Mouse (Mus musculus): ENCODE measurements at regions not wholly inside any gene's neighbourhood (a gene's known extent, or its start where the extent isn't known, plus 50 kb on each side); places are given as distances from the start of the nearest gene placed in this dataset.

DNA sequence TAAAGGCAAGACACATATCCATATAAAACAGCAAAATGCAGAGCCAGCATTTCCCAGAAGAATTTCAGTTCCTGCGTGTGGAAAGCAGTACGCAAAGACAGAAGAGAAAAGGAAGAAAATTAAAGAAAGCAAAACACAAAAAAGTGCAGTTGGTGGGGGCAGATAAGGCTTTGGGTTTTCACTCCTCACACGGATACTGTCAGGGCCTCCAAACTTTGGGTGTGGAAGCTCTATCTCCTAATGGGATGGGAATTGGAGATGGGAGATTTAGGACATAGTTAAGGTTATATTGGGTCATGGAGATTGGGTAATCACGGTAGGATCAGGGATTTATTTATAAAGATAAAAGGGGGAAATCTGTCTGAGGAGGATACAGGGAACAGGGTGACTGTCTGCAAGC, 380.4 kb upstream of the Runx1 start:
- Histone ChIP-seq H3K36me3 (ENCODE audit: control insufficient read depth, insufficient read depth, low read length) (no peaks in the 10 kb centered on the region), H3K27ac (ENCODE audit: low read length) (no peak overlapping the region), H3K4me1 (ENCODE audit: control insufficient read depth, insufficient read depth, low read length) (no peaks in the 10 kb centered on the region), H3K4me3 (ENCODE audit: low read depth, low read length) (no peak overlapping the region), H3K9me3 (ENCODE audit: control insufficient read depth, low read depth, low read length) (no peaks in the 10 kb centered on the region), H3K27me3 (ENCODE audit: control insufficient read depth, insufficient read depth, low read length) (no peaks in the 10 kb centered on the region), H3K4me2 (replicated peaks; ENCODE audit: low read depth, low read length) (no peak overlapping the region), H3K9ac (replicated peaks; ENCODE audit: low read depth, low read length) (no peak overlapping the region)
- WGBS = 82% methylated on average over 4 of the region's 4 CpGs
- ATAC-seq (ENCODE audit: insufficient number of reproducible peaks, insufficient read depth, low FRiP score, low read depth) = no peak

GRCm38 (mm10) chr16:93204601-93205000, 378.7 kb upstream of the Runx1 start:
- no peak for ATAC-seq (ENCODE audit: insufficient number of reproducible peaks, insufficient read depth, low FRiP score, low read depth)
- no peak overlapping the region for H3K27ac ChIP-seq (ENCODE audit: low read length)
- WGBS = 66% methylated on average over 4 of the region's 4 CpGs

GRCm38 (mm10) chr16:93202591-93202990, 376.6 kb upstream of the Runx1 start:
- Histone ChIP-seq H3K36me3 (ENCODE audit: control insufficient read depth, insufficient read depth, low read length) (no peaks in the 10 kb centered on the region), H3K9me3 (ENCODE audit: control insufficient read depth, low read depth, low read length) (no peaks in the 10 kb centered on the region), H3K27me3 (ENCODE audit: control insufficient read depth, insufficient read depth, low read length) (no peaks in the 10 kb centered on the region), H3K9ac (replicated peaks; ENCODE audit: low read depth, low read length) (no peak overlapping the region), H3K4me2 (replicated peaks; ENCODE audit: low read depth, low read length) (no peak overlapping the region), H3K4me1 (ENCODE audit: control insufficient read depth, insufficient read depth, low read length) (no peaks in the 10 kb centered on the region), H3K4me3 (ENCODE audit: low read depth, low read length) (no peak overlapping the region), H3K27ac (ENCODE audit: low read length) (no peak overlapping the region)
- no peak for ATAC-seq (ENCODE audit: insufficient number of reproducible peaks, insufficient read depth, low FRiP score, low read depth)

More at GRCm38 (mm10) chr16:93204601-93205000, 378.7 kb upstream of the Runx1 start:
- Histone ChIP-seq H3K9ac (replicated peaks; ENCODE audit: low read depth, low read length) (no peak overlapping the region), H3K9me3 (ENCODE audit: control insufficient read depth, low read depth, low read length) (no peaks in the 10 kb centered on the region), H3K36me3 (ENCODE audit: control insufficient read depth, insufficient read depth, low read length) (no peaks in the 10 kb centered on the region), H3K27me3 (ENCODE audit: control insufficient read depth, insufficient read depth, low read length) (no peaks in the 10 kb centered on the region), H3K4me1 (ENCODE audit: control insufficient read depth, insufficient read depth, low read length) (no peaks in the 10 kb centered on the region), H3K4me2 (replicated peaks; ENCODE audit: low read depth, low read length) (no peak overlapping the region), H3K4me3 (ENCODE audit: low read depth, low read length) (no peak overlapping the region)

DNA sequence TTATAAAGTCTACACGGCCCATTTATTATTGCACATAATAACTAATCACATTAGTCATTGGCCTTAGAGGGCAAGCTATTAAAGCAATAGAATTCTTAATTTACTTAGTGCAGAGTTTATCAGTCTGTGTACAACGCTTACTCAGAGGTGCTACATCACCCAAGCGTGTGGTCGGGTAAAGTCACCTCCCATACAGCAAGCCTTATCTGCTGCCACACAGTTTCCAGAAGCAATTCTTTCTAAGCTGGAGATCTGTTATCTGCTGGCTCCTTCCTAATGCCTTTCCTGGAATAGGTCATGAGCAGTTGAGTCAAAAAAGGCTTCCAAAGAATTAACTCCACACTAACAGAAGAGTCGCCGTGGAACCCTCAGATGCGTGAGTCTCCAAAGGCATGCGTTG, 371.4 kb upstream of the Runx1 start:
- Histone ChIP-seq H3K9ac (replicated peaks; ENCODE audit: low read depth, low read length) (no peak overlapping the region), H3K4me1 (ENCODE audit: control insufficient read depth, insufficient read depth, low read length) (no peaks in the 10 kb centered on the region), H3K27me3 (ENCODE audit: control insufficient read depth, insufficient read depth, low read length) (no peaks in the 10 kb centered on the region), H3K9me3 (ENCODE audit: control insufficient read depth, low read depth, low read length) (no peaks in the 10 kb centered on the region), H3K36me3 (ENCODE audit: control insufficient read depth, insufficient read depth, low read length) (no peaks in the 10 kb centered on the region), H3K4me2 (replicated peaks; ENCODE audit: low read depth, low read length) (no peak overlapping the region), H3K4me3 (ENCODE audit: low read depth, low read length) (no peak overlapping the region), H3K27ac (ENCODE audit: low read length) (no peak overlapping the region)
- peak; percentile 72; the same call in 1 of the 2 replicates for ATAC-seq (ENCODE audit: insufficient number of reproducible peaks, insufficient read depth, low FRiP score, low read depth)
- 79% methylated on average over 8 of the region's 8 CpGs for WGBS

- Histone ChIP-seq H3K4me1 (ENCODE audit: control insufficient read depth, insufficient read depth, low read length) (no peaks in the 10 kb centered on the region), H3K9me3 (ENCODE audit: control insufficient read depth, low read depth, low read length) (no peaks in the 10 kb centered on the region), H3K27me3 (ENCODE audit: control insufficient read depth, insufficient read depth, low read length) (no peaks in the 10 kb centered on the region), H3K4me2 (replicated peaks; ENCODE audit: low read depth, low read length) (no peak overlapping the region), H3K9ac (replicated peaks; ENCODE audit: low read depth, low read length) (no peak overlapping the region), H3K4me3 (ENCODE audit: low read depth, low read length) (no peak overlapping the region), H3K36me3 (ENCODE audit: control insufficient read depth, insufficient read depth, low read length) (no peaks in the 10 kb centered on the region), H3K27ac (ENCODE audit: low read length) (no peak overlapping the region)
- no peak for ATAC-seq (ENCODE audit: insufficient number of reproducible peaks, insufficient read depth, low FRiP score, low read depth)
- 69% methylated on average over 7 of the region's 7 CpGs for WGBS
Observed at GRCm38 (mm10) chr16:93193921-93194481, 368.1 kb upstream of the Runx1 start.

GRCm38 (mm10) chr16:93193263-93193662, 367.3 kb upstream of the Runx1 start:
- no peak for ATAC-seq (ENCODE audit: insufficient number of reproducible peaks, insufficient read depth, low FRiP score, low read depth)
- H3K4me3 ChIP-seq (ENCODE audit: low read depth, low read length) = no peak overlapping the region
- H3K4me1 ChIP-seq (ENCODE audit: control insufficient read depth, insufficient read depth, low read length) = no peaks in the 10 kb centered on the region
- no peak overlapping the region for H3K9ac ChIP-seq (replicated peaks; ENCODE audit: low read depth, low read length)
- no peaks in the 10 kb centered on the region for H3K27me3 ChIP-seq (ENCODE audit: control insufficient read depth, insufficient read depth, low read length)
- H3K36me3 ChIP-seq (ENCODE audit: control insufficient read depth, insufficient read depth, low read length) = no peaks in the 10 kb centered on the region
- WGBS = 83% methylated on average over 6 of the region's 6 CpGs
- no peak overlapping the region for H3K27ac ChIP-seq (ENCODE audit: low read length)
- H3K4me2 ChIP-seq (replicated peaks; ENCODE audit: low read depth, low read length) = no peak overlapping the region
- H3K9me3 ChIP-seq (ENCODE audit: control insufficient read depth, low read depth, low read length) = no peaks in the 10 kb centered on the region

GRCm38 (mm10) chr16:93192651-93193173, 366.8 kb upstream of the Runx1 start:
- ATAC-seq (ENCODE audit: insufficient number of reproducible peaks, insufficient read depth, low FRiP score, low read depth) = no peak
- Histone ChIP-seq H3K9ac (replicated peaks; ENCODE audit: low read depth, low read length) (no peak overlapping the region), H3K27me3 (ENCODE audit: control insufficient read depth, insufficient read depth, low read length) (no peaks in the 10 kb centered on the region), H3K4me3 (ENCODE audit: low read depth, low read length) (no peak overlapping the region), H3K36me3 (ENCODE audit: control insufficient read depth, insufficient read depth, low read length) (no peaks in the 10 kb centered on the region), H3K4me2 (replicated peaks; ENCODE audit: low read depth, low read length) (no peak overlapping the region), H3K9me3 (ENCODE audit: control insufficient read depth, low read depth, low read length) (no peaks in the 10 kb centered on the region), H3K4me1 (ENCODE audit: control insufficient read depth, insufficient read depth, low read length) (no peaks in the 10 kb centered on the region), H3K27ac (ENCODE audit: low read length) (no peak overlapping the region)
- WGBS = 79% methylated on average over 9 of the region's 9 CpGs

GRCm38 (mm10) chr16:93191174-93191573, 365.2 kb upstream of the Runx1 start:
- no peak for ATAC-seq (ENCODE audit: insufficient number of reproducible peaks, insufficient read depth, low FRiP score, low read depth)
- H3K4me2 ChIP-seq (replicated peaks; ENCODE audit: low read depth, low read length) = no peak overlapping the region
- no peaks in the 10 kb centered on the region for H3K4me1 ChIP-seq (ENCODE audit: control insufficient read depth, insufficient read depth, low read length)
- no peaks in the 10 kb centered on the region for H3K9me3 ChIP-seq (ENCODE audit: control insufficient read depth, low read depth, low read length)
- no peak overlapping the region for H3K4me3 ChIP-seq (ENCODE audit: low read depth, low read length)
- no peak overlapping the region for H3K27ac ChIP-seq (ENCODE audit: low read length)
- no peaks in the 10 kb centered on the region for H3K36me3 ChIP-seq (ENCODE audit: control insufficient read depth, insufficient read depth, low read length)
- no peak overlapping the region for H3K9ac ChIP-seq (replicated peaks; ENCODE audit: low read depth, low read length)
- WGBS = 80% methylated on average over 5 of the region's 5 CpGs
- no peaks in the 10 kb centered on the region for H3K27me3 ChIP-seq (ENCODE audit: control insufficient read depth, insufficient read depth, low read length)

GRCm38 (mm10) chr16:93190301-93190700, 364.4 kb upstream of the Runx1 start:
- no peaks in the 10 kb centered on the region for H3K36me3 ChIP-seq (ENCODE audit: control insufficient read depth, insufficient read depth, low read length)
- no peaks in the 10 kb centered on the region for H3K9me3 ChIP-seq (ENCODE audit: control insufficient read depth, low read depth, low read length)
- H3K27me3 ChIP-seq (ENCODE audit: control insufficient read depth, insufficient read depth, low read length) = no peaks in the 10 kb centered on the region
- no peak overlapping the region for H3K4me3 ChIP-seq (ENCODE audit: low read depth, low read length)
- no peaks in the 10 kb centered on the region for H3K4me1 ChIP-seq (ENCODE audit: control insufficient read depth, insufficient read depth, low read length)
- H3K4me2 ChIP-seq (replicated peaks; ENCODE audit: low read depth, low read length) = no peak overlapping the region
- no peak overlapping the region for H3K9ac ChIP-seq (replicated peaks; ENCODE audit: low read depth, low read length)
- no peak for ATAC-seq (ENCODE audit: insufficient number of reproducible peaks, insufficient read depth, low FRiP score, low read depth)
- no peak overlapping the region for H3K27ac ChIP-seq (ENCODE audit: low read length)
- WGBS = 50% methylated on average over 3 of the region's 3 CpGs

Measured in stomach, embryonic 14.5 days (tissue).